Mouse (Mus musculus): Measurements from ENCODE around the gene Syt9. TPM values are rescaled to one million over a fixed set of nuclear protein-coding genes. Genes with fewer than 3 reads are reported as not detected.
A peak's percentile ranks its signal among the peaks of the same experiment; 100 is the strongest.

Syt9 gene
- polyA plus RNA-seq, 1 experiment: not detected

GRCm38 (mm10) chr7:107597956-107598355 is 227.4 kb downstream of the Syt9 start:
- Histone ChIP-seq H3K4me3 (ENCODE audit: insufficient read depth, low read length) (no peak overlapping the region), H3K4me1 (ENCODE audit: control insufficient read depth, insufficient read depth, low read length) (peaks cover 63% of the 10 kb centered on the region), H3K27ac (ENCODE audit: insufficient read depth, low read depth, low read length) (peak overlapping the region; percentile 68)
- TF ChIP-seq POLR2A (IDR thresholded peaks at IDR 0.05; ENCODE audit: borderline replicate concordance, low read depth, low read length): no peak
- TF ChIP-seq CTCF (IDR thresholded peaks at IDR 0.05; ENCODE audit: low read depth, low read length): no peak

Other genes with a start within 250 kb of the Syt9 start
- gene Olfr715, start 239.6 kb upstream of the Syt9 start, polyA plus RNA-seq (2012; ENCODE audit: insufficient read depth, insufficient read length, missing spikeins): not detected in 2 replicates
- not detected in 2 replicates for gene Olfr716, start 232.4 kb upstream of the Syt9 start, polyA plus RNA-seq (2012; ENCODE audit: insufficient read depth, insufficient read length, missing spikeins)
- not detected in 2 replicates for gene Nlrp14, start 203.7 kb upstream of the Syt9 start, polyA plus RNA-seq (2012; ENCODE audit: insufficient read depth, insufficient read length, missing spikeins)
- gene Rbmxl2, start 161.3 kb upstream of the Syt9 start, polyA plus RNA-seq (2012; ENCODE audit: insufficient read depth, insufficient read length, missing spikeins): not detected in 2 replicates
- gene Olfml1, start 196.7 kb downstream of the Syt9 start, polyA plus RNA-seq (2012; ENCODE audit: insufficient read depth, insufficient read length, missing spikeins): not detected in 2 replicates
- 44.3 and 45.4 TPM in 2 replicates for gene Ppfibp2, start 224.5 kb downstream of the Syt9 start, polyA plus RNA-seq (2012; ENCODE audit: insufficient read depth, insufficient read length, missing spikeins)